Mouse (Mus musculus): ENCODE results near the gene Ccdc126. TPM values are rescaled to one million over a fixed set of nuclear protein-coding genes. Genes with fewer than 3 reads are reported as not detected.

Ccdc126 gene
- total RNA-seq, 2 experiments from 2014 or later = 9.3 to 10.3 TPM

- no peak for DNase-seq (ENCODE audit: low spot score in 2 of 2)
- intact Hi-C loops (cut with DNase I) = no loop called here
Observed at GRCm38 (mm10) chr6:49338566-49338965, 19.5 kb downstream of the Ccdc126 start.

GRCm38 (mm10) chr6:49339145-49339544 is 20.1 kb downstream of the Ccdc126 start:
- peak; percentile 15 to 30 for DNase-seq (ENCODE audit: low spot score in 2 of 2)
- intact Hi-C loops (cut with DNase I) = no loop called here

GRCm38 (mm10) chr6:49343737-49344469 is 24.8 kb downstream of the Ccdc126 start:
- DNase-seq (ENCODE audit: low spot score in 2 of 2) = no peak
- intact Hi-C loops (cut with DNase I) = no loop called here

GRCm38 (mm10) chr6:49349826-49350225 is 30.8 kb downstream of the Ccdc126 start:
- intact Hi-C loops (cut with DNase I) = no loop called here
- DNase-seq (ENCODE audit: low spot score in 2 of 2) = no peak

- intact Hi-C loops (cut with DNase I) = no loop called here
- DNase-seq (ENCODE audit: low spot score in 2 of 2) = no peak
Observed at GRCm38 (mm10) chr6:49354613-49355012, 35.5 kb downstream of the Ccdc126 start.

GRCm38 (mm10) chr6:49355171-49355570 is 36.1 kb downstream of the Ccdc126 start:
- intact Hi-C loops (cut with DNase I) = no loop called here
- DNase-seq (ENCODE audit: low spot score in 2 of 2) = no peak

GRCm38 (mm10) chr6:49360420-49360819 is 41.3 kb downstream of the Ccdc126 start:
- intact Hi-C loops (cut with DNase I) = no loop called here
- no peak for DNase-seq (ENCODE audit: low spot score in 2 of 2)

GRCm38 (mm10) chr6:49367159-49368054 is 48.3 kb downstream of the Ccdc126 start, which contains the start of gene Fam221a:
Fam221a (plus strand) TSS chr6:49367739.
- peak; percentile 51 to 56 for DNase-seq (ENCODE audit: low spot score in 2 of 2)
- intact Hi-C loops (cut with DNase I) = no loop called here

GRCm38 (mm10) chr6:49368212-49368611 is 49.1 kb downstream of the Ccdc126 start:
- intact Hi-C loops (cut with DNase I) = no loop called here
- no peak for DNase-seq (ENCODE audit: low spot score in 2 of 2)

GRCm38 (mm10) chr6:49372705-49373104 is 53.6 kb downstream of the Ccdc126 start:
- intact Hi-C loops (cut with DNase I) = no loop called here
- no peak for DNase-seq (ENCODE audit: low spot score in 2 of 2)

GRCm38 (mm10) chr6:49373943-49374342 is 54.9 kb downstream of the Ccdc126 start:
- intact Hi-C loops (cut with DNase I) = no loop called here
- no peak for DNase-seq (ENCODE audit: low spot score in 2 of 2)

- no peak for DNase-seq (ENCODE audit: low spot score in 2 of 2)
- intact Hi-C loops (cut with DNase I) = no loop called here
Observed at GRCm38 (mm10) chr6:49378328-49378727, 59.3 kb downstream of the Ccdc126 start.

Other genes starting within 250 kb of the Ccdc126 start
- 10 to 100 TPM; 30.4 to 32.0 TPM for gene Malsu1, start 245.5 kb upstream of the Ccdc126 start, total RNA-seq (2021)
- gene Igf2bp3, start 104.3 kb upstream of the Ccdc126 start, total RNA-seq (2021) = under 1 TPM in 1 of 2 experiments, not detected in 1; 0.07 TPM
- 10 to 100 TPM; 51.1 to 86.5 TPM for gene Tra2a, start 55.2 kb upstream of the Ccdc126 start, total RNA-seq (2021)
- gene Fam221a, start 48.5 kb downstream of the Ccdc126 start, total RNA-seq (2021) = under 1 TPM; 0.52 to 0.94 TPM
- 1 to 10 TPM; 1.0 to 2.0 TPM for gene Stk31, start 76.3 kb downstream of the Ccdc126 start, total RNA-seq (2021)

All from left cerebral cortex, postnatal 36 days (tissue).